ENCODE assay signal across 8 mouse cellular contexts in the genomic region with DNA sequence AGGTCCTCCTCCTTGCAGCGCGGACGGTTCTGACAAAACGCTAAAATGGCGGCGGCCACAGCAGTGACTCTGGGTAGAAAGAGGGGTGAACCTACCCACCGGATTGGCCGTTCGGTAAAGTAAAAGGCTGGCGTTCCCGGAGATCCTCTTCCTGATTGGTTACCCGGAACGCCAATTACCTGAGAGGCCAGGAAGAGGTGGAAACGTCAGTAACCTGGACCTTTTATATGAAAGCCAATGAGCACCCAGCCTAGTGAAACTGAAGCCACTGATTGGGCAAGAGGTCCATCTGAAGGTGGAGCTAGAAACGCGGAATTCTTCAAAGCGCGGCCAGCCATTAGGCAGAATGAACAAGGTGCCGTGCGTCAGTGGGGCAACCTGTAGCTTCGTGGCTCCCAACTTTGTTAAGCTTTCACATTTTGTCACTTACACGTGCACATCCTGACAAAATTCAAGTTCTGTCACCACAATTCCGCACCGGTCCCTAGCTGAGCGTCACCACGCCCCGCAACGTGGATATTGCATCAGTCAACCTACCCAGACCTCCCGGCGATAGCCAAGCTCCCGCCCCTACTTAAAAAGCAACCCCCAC. TPM values are rescaled to one million over a fixed set of nuclear protein-coding genes. Genes with fewer than 3 reads are reported as not detected.
DNase-seq lines count a peak whose midpoint lies in the region; ATAC-seq lines count a peak whose summit lies in the region.

Gene Rbm4 (minus strand): TSS at position 71 of the 592 bp plus-strand sequence.

- WGBS in hindbrain, embryonic 16.5 days: under 1% methylated on average over 31 of the region's 31 CpGs
- 2% methylated on average over 31 of the region's 31 CpGs for WGBS in macrophage (ENCODE audit: missing documents)

- no peaks in the 10 kb centered on the region for H3K9me3 ChIP-seq in hindbrain, embryonic 16.5 days (ENCODE audit: control insufficient read depth, low read length)

- H3K36me3 ChIP-seq in hindbrain, embryonic 16.5 days (ENCODE audit: control insufficient read depth, insufficient read depth, low read length): peaks cover 9% of the 10 kb centered on the region
- peaks cover 16% of the 10 kb centered on the region for H3K36me3 ChIP-seq in macrophage (ENCODE audit: inconsistent target)

- peaks cover 94% of the 10 kb centered on the region for H3K79me2 ChIP-seq in macrophage (ENCODE audit: inconsistent target)

- peak; percentile 95 for DNase-seq in WW6 (ENCODE audit: low read depth, low spot score)
- peak; percentile 89 to 97 for DNase-seq in cerebellum, postnatal 4 days (ENCODE audit: low spot score in 2 of 2)
- peak; percentile 99 for DNase-seq in gastrocnemius, adult 18-20 months (ENCODE audit: low spot score)
- DNase-seq in left cerebral cortex, adult 18-20 months (ENCODE audit: low spot score in 2 of 2): peak; percentile 98
- peak; percentile 99 for DNase-seq in right cerebral cortex, adult 18-20 months
- peak; percentile 89 for DNase-seq in urinary bladder, postnatal 10 days (ENCODE audit: low spot score)

- H3K9ac ChIP-seq in hindbrain, embryonic 16.5 days (ENCODE audit: low read depth, low read length): peak within 1 kb of the TSS; percentile 68

- H3K4me2 ChIP-seq in hindbrain, embryonic 16.5 days (ENCODE audit: low read length): peak within 1 kb of the TSS; percentile 85

- no peaks in the 10 kb centered on the region for H3K27me3 ChIP-seq in hindbrain, embryonic 16.5 days (replicated peaks; ENCODE audit: control insufficient read depth, insufficient read depth, low read length)

- ATAC-seq in hindbrain, embryonic 16.5 days: peak; percentile 99

- peak within 1 kb of the TSS; percentile 63 for H3K27ac ChIP-seq in hindbrain, embryonic 16.5 days (ENCODE audit: low read depth, low read length)
- peak within 1 kb of the TSS; percentile 59 for H3K27ac ChIP-seq in macrophage

- peaks cover 36% of the 10 kb centered on the region for H3K4me1 ChIP-seq in hindbrain, embryonic 16.5 days (ENCODE audit: control insufficient read depth, insufficient read depth, low read depth, low read length)

- H3K4me3 ChIP-seq in hindbrain, embryonic 16.5 days (ENCODE audit: low read length): peak within 1 kb of the TSS; percentile 53
- peak within 1 kb of the TSS; percentile 89 for H3K4me3 ChIP-seq in macrophage (ENCODE audit: inconsistent target)

RNA-seq across cellular contexts. Expression of gene Rbm4, which starts in this region (rescaled TPM):
- 10 to 100 TPM; 31.4 to 34.8 TPM for total RNA-seq in gastrocnemius, adult 18-20 months (2021)
- polyA plus RNA-seq in hindbrain, embryonic 16.5 days (2015; fragmentation: Nextera tagmentation; extraction: Ambion mirVana): 67.2 and 73.6 TPM in 2 replicates
- 100 to 1,000 TPM; 115 to 118 TPM for total RNA-seq in left cerebral cortex, adult 18-20 months (2021)
- total RNA-seq in macrophage (2018; cell fraction: chromatin; rRNA removed): 100 to 1,000 TPM in 21 of 26 experiments, 10 to 100 TPM in 5; 75.1 to 226 (median 155) TPM
- 10 to 100 TPM; 16.1 to 28.3 (median 21.0) TPM for total RNA-seq in macrophage (2018; cell fraction: cytosol; rRNA removed)
- 100 to 1,000 TPM in 7 of 26 experiments, 10 to 100 TPM in 19; 45.8 to 147 (median 76.8) TPM for total RNA-seq in macrophage (2018; cell fraction: nucleus; rRNA removed)
- 12.7 to 21.9 TPM (median 16.4 TPM) in 3 replicates for polyA plus RNA-seq in macrophage (2018)

Comparison
In these comparisons a context has a peak if more than half of its experiments do, and no peak if none do; other contexts are left out.
1. Peak in every context shown above with its lines: DNase-seq, ATAC-seq, H3K4me3 ChIP-seq and H3K27ac ChIP-seq.